Comparison of ENCODE assay signal across 30 mouse cellular contexts in genomic region chr8:31447984-31448383, GRCm38 (mm10).
"Had no signal": no experiment of that assay in that cellular context is flagged by ENCODE, and none has a peak within 500 bp of the region (broad histone marks: within the 10 kb centered on the region; RNA-seq: fewer than 3 reads in every experiment).

No protein-coding gene starts in this region.

- H3K4me3 ChIP-seq: limb, embryonic 10.5 days; limb, embryonic 12.5 days; limb, embryonic 13.5 days; limb, embryonic 15.5 days; liver, embryonic 12.5 days; liver, embryonic 13.5 days; liver, embryonic 15.5 days; lung, embryonic 15.5 days; megakaryocyte, embryonic 14.5 days; midbrain, embryonic 10.5 days; midbrain, embryonic 12.5 days; midbrain, embryonic 13.5 days; midbrain, embryonic 15.5 days; myocyte had no signal

- ATAC-seq: liver, embryonic 12.5 days; liver, postnatal 0 days; lung, postnatal 0 days; midbrain, embryonic 13.5 days; midbrain, embryonic 15.5 days; midbrain, embryonic 16.5 days had no signal

- H3K27me3 ChIP-seq: limb, embryonic 12.5 days; limb, embryonic 13.5 days; limb, embryonic 15.5 days; liver, embryonic 12.5 days; liver, embryonic 13.5 days; liver, embryonic 15.5 days; lung, embryonic 15.5 days; megakaryocyte, embryonic 14.5 days; midbrain, embryonic 12.5 days; midbrain, embryonic 13.5 days; midbrain, embryonic 15.5 days had no signal

- H3K4me2 ChIP-seq: limb, embryonic 12.5 days; limb, embryonic 13.5 days; limb, embryonic 15.5 days; liver, embryonic 11.5 days; liver, embryonic 12.5 days; liver, embryonic 13.5 days; liver, embryonic 15.5 days; lung, embryonic 14.5 days; lung, embryonic 15.5 days; midbrain, embryonic 11.5 days; midbrain, embryonic 12.5 days; midbrain, embryonic 13.5 days; midbrain, embryonic 15.5 days had no signal

- H3K4me1 ChIP-seq: limb, embryonic 10.5 days; limb, embryonic 12.5 days; limb, embryonic 13.5 days; limb, embryonic 15.5 days; liver, embryonic 12.5 days; liver, embryonic 13.5 days; liver, embryonic 15.5 days; lung, embryonic 15.5 days; megakaryocyte, embryonic 14.5 days; midbrain, embryonic 15.5 days had no signal

- H3K9me3 ChIP-seq: limb, embryonic 10.5 days; limb, embryonic 12.5 days; limb, embryonic 13.5 days; limb, embryonic 15.5 days; liver, embryonic 12.5 days; liver, embryonic 13.5 days; liver, embryonic 15.5 days; lung, embryonic 15.5 days; midbrain, embryonic 10.5 days; midbrain, embryonic 12.5 days; midbrain, embryonic 13.5 days; midbrain, embryonic 15.5 days had no signal

- H3K9ac ChIP-seq: limb, embryonic 12.5 days; limb, embryonic 13.5 days; limb, embryonic 15.5 days; liver, embryonic 12.5 days; liver, embryonic 13.5 days; liver, embryonic 14.5 days; liver, embryonic 15.5 days; liver, postnatal 0 days; lung, embryonic 14.5 days; lung, embryonic 15.5 days; midbrain, embryonic 12.5 days; midbrain, embryonic 13.5 days; midbrain, embryonic 15.5 days had no signal

- DNase-seq: left cerebral cortex, postnatal 4 days; liver; liver, embryonic 13.5 days; liver, postnatal 0 days; lung, adult 18-20 months; lung, adult 2 months; lung, postnatal 10 days; lung, postnatal 14 days; lung, postnatal 36 days; lung, postnatal 4 days had no signal

- H3K36me3 ChIP-seq: limb, embryonic 10.5 days; limb, embryonic 12.5 days; limb, embryonic 13.5 days; limb, embryonic 15.5 days; liver, embryonic 12.5 days; liver, embryonic 13.5 days; liver, embryonic 15.5 days; lung, embryonic 15.5 days; midbrain, embryonic 10.5 days; midbrain, embryonic 12.5 days; midbrain, embryonic 13.5 days; midbrain, embryonic 15.5 days had no signal

- H3K27ac ChIP-seq: limb, embryonic 10.5 days; limb, embryonic 12.5 days; limb, embryonic 13.5 days; limb, embryonic 15.5 days; liver, embryonic 12.5 days; liver, embryonic 13.5 days; liver, embryonic 14.5 days; liver, embryonic 15.5 days; lung, embryonic 15.5 days; macrophage; midbrain, embryonic 10.5 days; midbrain, embryonic 12.5 days; midbrain, embryonic 13.5 days; midbrain, embryonic 15.5 days had no signal
